Mouse (Mus musculus) stomach, embryonic 16.5 days (tissue): ENCODE data around the gene Tfcp2. TPM values are rescaled to one million over a fixed set of nuclear protein-coding genes. Genes with fewer than 3 reads are reported as not detected.
"Not testable (repeated sequence)": the region's sequence is repeated elsewhere in the genome, so short reads cannot be mapped to it uniquely, and the experiment has no call there.

Source experiments
- ATAC-seq: fragments of 200-750 bp; cut with Nextera tagmentation; 2 replicates; pipeline ENCODE4 v1.8.0; 2017; ENCODE audit warnings: moderate number of reproducible peaks, moderate TSS enrichment; ENCODE audit not compliant: insufficient read depth, low FRiP score
- H3K27ac ChIP-seq: fragments of 300-500 bp; sonication (generic); 2 replicates; pipeline ENCODE4 v1.5.1; 2014; ENCODE audit warnings: low read length
- H3K27me3 ChIP-seq: fragments of 300-500 bp; sonication (generic); 2 replicates; pipeline ENCODE4 v1.6.1; 2014; ENCODE audit warnings: low read length, control low read depth, mixed read lengths; ENCODE audit not compliant: control insufficient read depth, insufficient read depth
- H3K36me3 ChIP-seq: fragments of 300-500 bp; sonication (generic); 2 replicates; pipeline ENCODE4 v1.6.1; 2014; ENCODE audit warnings: low read length; ENCODE audit not compliant: control insufficient read depth, insufficient read depth
- H3K4me1 ChIP-seq: fragments of 300-500 bp; sonication (generic); 2 replicates; pipeline ENCODE4 v1.6.1; 2014; ENCODE audit warnings: low read length, control low read depth, mixed read lengths; ENCODE audit not compliant: control insufficient read depth, insufficient read depth
- H3K4me2 ChIP-seq: fragments of 300-500 bp; sonication (generic); 2 replicates; pipeline ENCODE4 v1.6.1; 2014; ENCODE audit warnings: low read depth, low read length, mixed read lengths
- H3K4me3 ChIP-seq: fragments of 300-500 bp; sonication (generic); replicated peaks from 2 replicates; pipeline ENCODE4 v1.5.1; 2014; ENCODE audit warnings: mild to moderate bottlenecking, low read length
- H3K9ac ChIP-seq: fragments of 300-500 bp; sonication (generic); 2 replicates; pipeline ENCODE4 v1.6.1; 2014; ENCODE audit warnings: low read length
- H3K9me3 ChIP-seq: fragments of 300-500 bp; sonication (generic); replicated peaks from 2 replicates; pipeline ENCODE4 v1.6.1; 2016; ENCODE audit warnings: low read length, control low read depth; ENCODE audit not compliant: control insufficient read depth
- WGBS: fragments of 180-500 bp; shearing (Covaris S2); extraction: QIAGEN DNeasy Blood & Tissue Kit; methylation state at CpG from one replicate; pipeline ENCODE4 v1.1.7; 2014; 5-methylcytosine and 5-hydroxymethylcytosine counted together
- polyA plus RNA-seq: library from polyadenylated mRNA; unstranded; fragments of >200 nt; fragmentation: Nextera tagmentation; extraction: Ambion mirVana; gene quantifications from 2 replicates; pipeline ENCODE4 v1.2.1, GENCODE M21; 2015

The Tfcp2 gene
- polyA plus RNA-seq, 1 experiment from 2014 or later = 20.0 TPM

DNA sequence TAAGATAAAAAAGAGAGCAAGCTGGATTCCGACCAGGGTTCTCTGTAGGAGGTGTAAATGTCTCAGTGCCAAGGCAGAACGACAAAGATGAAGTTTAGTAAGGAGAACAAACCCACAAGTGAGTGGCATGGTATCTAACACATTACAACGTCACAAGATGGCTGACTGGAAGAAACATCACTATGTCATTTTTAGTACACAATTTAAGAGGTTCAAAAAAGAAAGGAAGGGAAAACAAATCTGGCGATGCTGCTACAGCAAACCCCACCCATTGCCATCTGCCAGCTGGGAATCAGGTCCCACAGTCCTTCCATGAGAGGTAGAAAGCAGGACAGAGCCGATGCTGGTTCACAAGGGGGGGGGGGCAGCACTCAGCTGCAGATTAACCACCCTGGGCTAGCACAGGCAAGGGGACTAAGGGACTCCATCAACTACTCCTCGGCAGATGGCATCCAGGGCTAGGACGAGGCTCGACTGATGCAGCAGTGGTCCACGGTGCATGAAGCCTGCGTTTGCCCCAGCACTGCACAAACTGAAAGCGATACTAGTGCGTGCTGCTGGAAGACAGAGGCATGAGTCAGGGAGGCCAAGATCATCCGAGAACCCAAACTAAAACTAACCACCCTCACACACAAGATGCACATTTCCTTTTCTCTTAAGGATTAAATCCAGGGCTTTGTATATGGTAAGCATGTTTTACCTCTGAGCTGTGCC is 43.2 kb downstream of the Tfcp2 start:
- no peaks in the 10 kb centered on the region for H3K27me3 ChIP-seq
- no peak for ATAC-seq
- 91% methylated on average over 13 of the region's 13 CpGs for WGBS
- no peaks in the 10 kb centered on the region for H3K4me1 ChIP-seq
- H3K27ac ChIP-seq = no peak overlapping the region
- H3K4me2 ChIP-seq = no peak overlapping the region
- H3K9me3 ChIP-seq = no peaks in the 10 kb centered on the region
- H3K36me3 ChIP-seq = peaks cover 27% of the 10 kb centered on the region; the same call in 1 of the 2 replicates
- no peak overlapping the region for H3K4me3 ChIP-seq
- H3K9ac ChIP-seq = no peak overlapping the region

DNA sequence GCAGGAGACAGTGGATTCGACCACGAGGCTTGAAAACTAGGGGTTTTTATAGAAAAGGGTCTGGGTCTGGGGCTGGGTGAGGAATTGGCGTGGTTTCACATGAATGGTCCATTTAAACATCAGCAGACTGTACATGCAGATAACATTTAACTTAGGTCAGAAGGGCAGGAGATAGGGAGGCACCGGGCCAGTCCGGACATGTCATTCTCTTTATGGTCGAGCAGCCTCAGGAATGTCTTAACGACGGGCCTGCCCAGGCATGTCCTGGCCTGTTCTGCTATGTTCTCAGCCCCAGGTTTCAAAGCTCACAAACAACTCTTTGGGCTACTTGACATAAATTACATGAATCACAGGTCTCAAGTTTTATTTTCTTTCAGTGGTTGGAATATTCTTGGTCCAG is 52.3 kb downstream of the Tfcp2 start:
- H3K9ac ChIP-seq, H3K4me3 ChIP-seq, H3K27ac ChIP-seq, H3K27me3 ChIP-seq, H3K36me3 ChIP-seq, H3K4me1 ChIP-seq, H3K9me3 ChIP-seq, H3K4me2 ChIP-seq, ATAC-seq: not testable (repeated sequence)
- WGBS = 80% methylated on average over 8 of the region's 8 CpGs

DNA sequence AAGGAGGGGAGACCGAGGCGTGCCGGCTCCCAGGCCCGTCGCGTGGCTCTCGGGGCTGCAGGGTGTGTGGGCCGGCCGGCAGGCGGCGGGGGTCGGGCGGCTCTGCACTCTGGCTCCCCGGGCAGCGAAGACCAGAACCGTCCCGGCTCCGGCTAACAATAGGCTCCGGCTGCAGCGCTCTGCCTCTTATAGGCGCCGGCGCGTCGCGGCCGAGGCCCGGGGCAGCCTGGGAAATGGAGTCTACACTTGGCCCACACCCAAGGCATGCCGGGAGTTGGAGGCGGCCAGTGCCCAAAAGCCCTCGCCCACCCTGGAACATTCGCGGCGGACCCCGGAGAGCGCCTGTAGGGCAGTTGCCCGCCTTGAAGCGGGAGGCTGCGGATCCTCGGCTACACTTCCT is 56.7 kb downstream of the Tfcp2 start, which contains the start of gene Csrnp2:
TSS of gene Csrnp2 (minus strand) at position 387 of the 400 bp plus-strand sequence.
- peak; percentile 96 for ATAC-seq
- Histone ChIP-seq H3K9me3 (no peaks in the 10 kb centered on the region), H3K36me3 (no peaks in the 10 kb centered on the region), H3K27ac (peak within 1 kb of the TSS; percentile 90), H3K4me1 (peaks cover 32% of the 10 kb centered on the region), H3K4me2 (peak within 1 kb of the TSS; percentile 92), H3K4me3 (peak within 1 kb of the TSS; percentile 88), H3K9ac (peak within 1 kb of the TSS; percentile 97), H3K27me3 (no peaks in the 10 kb centered on the region)
- WGBS = under 1% methylated on average over 40 of the region's 40 CpGs

DNA sequence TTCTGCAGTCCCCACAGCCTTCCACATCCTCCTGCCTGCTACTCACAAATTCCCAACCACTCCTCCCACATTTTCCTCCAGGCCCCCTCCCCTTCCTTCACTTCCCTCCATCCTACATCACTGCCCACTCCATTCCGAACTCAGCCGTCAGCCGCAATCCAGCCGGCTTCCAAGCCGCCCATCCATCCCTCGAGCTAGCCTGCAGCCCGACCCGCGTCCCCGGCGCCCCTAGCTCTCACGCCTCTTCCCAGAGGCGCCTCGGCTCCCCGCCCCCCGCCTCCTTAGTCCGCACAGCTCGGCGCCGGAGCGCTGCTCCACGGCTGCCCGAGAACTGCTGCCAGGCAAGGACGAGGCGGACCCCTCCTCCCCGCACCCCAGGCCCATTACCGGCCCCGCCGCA is 57.2 kb downstream of the Tfcp2 start:
- H3K4me3 ChIP-seq = peak overlapping the region; percentile 88

DNA sequence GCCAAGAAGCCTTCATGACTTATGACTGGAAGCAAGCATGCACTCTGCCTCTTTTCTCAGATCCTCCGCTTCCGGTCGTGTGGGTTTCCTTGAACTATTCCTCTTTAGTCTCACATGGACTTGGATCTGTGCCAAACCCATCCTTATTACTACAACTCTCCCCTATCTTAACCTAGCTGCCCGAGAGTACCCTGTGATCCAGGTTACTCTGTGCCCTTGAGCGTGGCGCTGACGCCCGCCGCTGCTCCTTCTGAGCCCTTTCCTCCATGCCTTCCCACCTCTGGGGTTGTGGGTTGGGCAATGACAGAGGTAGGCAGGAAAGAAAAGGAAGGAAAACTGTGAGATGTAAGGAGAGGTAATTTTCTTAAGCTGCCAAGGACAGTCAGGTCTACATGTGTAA is 59.8 kb downstream of the Tfcp2 start:
- no peaks in the 10 kb centered on the region for H3K27me3 ChIP-seq
- no peak overlapping the region for H3K9ac ChIP-seq
- H3K27ac ChIP-seq = no peak overlapping the region
- no peak overlapping the region for H3K4me2 ChIP-seq
- H3K4me1 ChIP-seq = peaks cover 37% of the 10 kb centered on the region
- no peak for ATAC-seq
- H3K4me3 ChIP-seq = no peak overlapping the region
- H3K9me3 ChIP-seq = no peaks in the 10 kb centered on the region
- H3K36me3 ChIP-seq = no peaks in the 10 kb centered on the region
- 62% methylated on average over 9 of the region's 9 CpGs for WGBS

More for the DNA sequence above, 57.2 kb downstream of the Tfcp2 start:
- Histone ChIP-seq H3K9me3 (no peaks in the 10 kb centered on the region), H3K9ac (peak overlapping the region; percentile 97), H3K4me2 (peak overlapping the region; percentile 92), H3K4me1 (peaks cover 36% of the 10 kb centered on the region), H3K27me3 (no peaks in the 10 kb centered on the region), H3K36me3 (no peaks in the 10 kb centered on the region), H3K27ac (peak overlapping the region; percentile 90)
- peak; percentile 73 for ATAC-seq
- under 1% methylated on average over 29 of the region's 29 CpGs for WGBS

DNA sequence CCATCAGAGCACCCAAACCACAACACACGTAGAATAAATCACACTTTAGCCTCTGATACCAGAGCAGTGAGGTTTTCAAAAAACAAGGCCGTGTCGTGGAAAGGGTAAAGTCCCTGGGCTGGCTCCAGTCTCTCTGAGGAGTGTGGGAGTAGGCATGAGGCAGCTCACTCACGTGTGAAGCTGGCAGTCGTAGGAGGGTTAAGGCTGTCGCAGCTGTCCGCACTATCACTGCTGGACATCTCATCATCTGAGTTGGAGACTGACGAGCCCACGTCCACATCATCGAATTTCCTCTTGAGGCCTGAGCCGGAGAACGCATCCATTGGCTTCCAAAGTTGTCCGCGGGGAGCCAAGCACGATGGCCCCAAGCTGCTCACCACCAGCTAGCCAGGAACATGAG is 62.5 kb downstream of the Tfcp2 start:
- Histone ChIP-seq H3K4me3 (no peak overlapping the region), H3K9ac (no peak overlapping the region), H3K4me1 (peaks cover 41% of the 10 kb centered on the region), H3K9me3 (no peaks in the 10 kb centered on the region), H3K36me3 (0 out of 2 replicates have a peak, but pooled peaks cover 3% of the 10 kb centered on the region), H3K27ac (no peak overlapping the region), H3K27me3 (no peaks in the 10 kb centered on the region), H3K4me2 (no peak overlapping the region)
- no peak for ATAC-seq
- WGBS = 82% methylated on average over 15 of the region's 15 CpGs

DNA sequence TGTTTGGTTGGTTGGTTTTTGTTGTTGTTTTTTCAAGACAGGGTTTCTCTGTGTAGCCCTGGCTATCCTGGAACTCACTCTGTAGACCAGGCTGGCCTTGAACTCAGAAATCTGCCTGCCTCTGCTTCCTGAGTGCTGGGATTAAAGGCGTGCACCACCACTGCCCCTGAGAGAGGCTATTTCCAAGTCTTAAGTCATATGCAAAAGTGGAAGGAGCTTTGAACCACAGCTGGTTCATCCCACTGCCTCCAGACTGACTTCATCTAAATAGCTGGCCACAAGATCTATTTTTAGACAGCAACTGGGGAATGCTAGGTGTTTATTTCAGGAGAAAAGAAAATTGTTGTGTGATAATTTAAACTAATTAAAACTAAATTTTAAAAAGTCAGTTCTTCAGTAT is 63.5 kb downstream of the Tfcp2 start:
- peaks cover 32% of the 10 kb centered on the region for H3K4me1 ChIP-seq
- not testable (repeated sequence) for ATAC-seq, H3K27ac ChIP-seq, H3K4me3 ChIP-seq, H3K27me3 ChIP-seq, H3K9ac ChIP-seq, H3K4me2 ChIP-seq, H3K9me3 ChIP-seq, H3K36me3 ChIP-seq
- WGBS = 88% methylated on average over 1 of the region's 1 CpGs

DNA sequence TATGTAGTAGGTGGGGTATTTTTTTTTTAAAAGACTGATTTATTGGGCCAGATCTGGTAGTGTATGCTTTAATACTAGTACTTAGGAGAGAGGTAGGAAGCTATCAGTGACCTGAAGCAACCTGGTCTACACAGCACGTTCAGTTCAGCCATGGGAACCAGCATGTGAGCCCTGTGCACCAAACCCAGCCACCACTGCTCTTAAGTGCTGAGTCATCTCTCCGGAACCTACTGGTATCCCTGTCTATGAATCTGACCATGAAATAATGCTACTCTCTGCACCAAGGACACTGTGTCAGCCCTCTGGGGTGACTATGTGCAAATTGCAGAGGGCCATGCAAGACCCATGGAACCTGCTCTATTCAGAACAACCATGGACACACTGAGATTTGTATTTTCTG is 64.8 kb downstream of the Tfcp2 start:
- Histone ChIP-seq H3K27ac (no peak overlapping the region), H3K9ac (no peak overlapping the region), H3K4me3 (no peak overlapping the region), H3K4me1 (peaks cover 20% of the 10 kb centered on the region), H3K27me3 (no peaks in the 10 kb centered on the region), H3K9me3 (no peaks in the 10 kb centered on the region), H3K36me3 (0 out of 2 replicates have a peak, but pooled peaks cover 3% of the 10 kb centered on the region), H3K4me2 (no peak overlapping the region)
- WGBS = 71% methylated on average over 2 of the region's 2 CpGs
- no peak for ATAC-seq

DNA sequence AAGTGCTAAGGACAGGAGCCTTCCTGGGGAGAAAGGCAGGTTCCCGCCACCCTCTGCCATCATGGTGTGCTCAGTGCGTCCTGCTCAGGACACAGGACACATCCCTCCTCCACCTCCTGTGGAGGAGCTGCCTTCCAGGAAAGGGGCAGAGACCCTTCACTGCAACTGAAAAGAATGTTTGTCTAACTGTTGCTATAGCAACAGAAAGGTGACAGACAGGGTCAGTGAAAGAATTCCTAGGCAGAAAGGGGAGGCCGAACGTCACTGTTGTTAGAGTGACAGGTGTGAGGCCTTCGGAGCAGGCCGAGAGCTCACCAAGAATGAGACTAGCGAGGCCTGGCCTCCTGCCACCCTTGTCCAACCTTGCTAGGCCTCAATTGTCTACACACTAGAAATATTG is 65.4 kb downstream of the Tfcp2 start:
- no peak overlapping the region for H3K4me3 ChIP-seq
- no peak for ATAC-seq
- H3K4me2 ChIP-seq = no peak overlapping the region
- H3K9me3 ChIP-seq = no peaks in the 10 kb centered on the region
- no peaks in the 10 kb centered on the region for H3K27me3 ChIP-seq
- H3K4me1 ChIP-seq = peaks cover 17% of the 10 kb centered on the region
- no peak overlapping the region for H3K27ac ChIP-seq
- H3K36me3 ChIP-seq = 0 out of 2 replicates have a peak, but pooled peaks cover 3% of the 10 kb centered on the region
- WGBS = 36% methylated on average over 7 of the region's 7 CpGs
- H3K9ac ChIP-seq = no peak overlapping the region; the same call in 1 of the 2 replicates
